Mouse (Mus musculus) layer of hippocampus, adult 18-20 months (tissue): ENCODE measurements around the gene Dna2. TPM values are rescaled to one million over a fixed set of nuclear protein-coding genes. Genes with fewer than 3 reads are reported as not detected.

Experiments
- DNase-seq, 2 experiments: peaks; one replicate each; pipeline ENCODE4 v3.0.0; 2022; ENCODE audit warnings: low spot score in 2 of 2
- total RNA-seq, 2 experiments: library from RNA; stranded (reverse); gene quantifications; 2 replicates each; pipeline ENCODE4 v1.2.3; 2021

Gene Dna2
- total RNA-seq, 2 experiments from 2014 or later = 1.1 to 1.2 TPM

- peak; percentile 81 to 94 for DNase-seq
Observed at GRCm38 (mm10) chr10:62980039-62980954, 33.5 kb downstream of the Dna2 start, which contains the start of gene Rufy2. Gene Rufy2, plus strand, starts transcription at chr10:62980223.

DNA sequence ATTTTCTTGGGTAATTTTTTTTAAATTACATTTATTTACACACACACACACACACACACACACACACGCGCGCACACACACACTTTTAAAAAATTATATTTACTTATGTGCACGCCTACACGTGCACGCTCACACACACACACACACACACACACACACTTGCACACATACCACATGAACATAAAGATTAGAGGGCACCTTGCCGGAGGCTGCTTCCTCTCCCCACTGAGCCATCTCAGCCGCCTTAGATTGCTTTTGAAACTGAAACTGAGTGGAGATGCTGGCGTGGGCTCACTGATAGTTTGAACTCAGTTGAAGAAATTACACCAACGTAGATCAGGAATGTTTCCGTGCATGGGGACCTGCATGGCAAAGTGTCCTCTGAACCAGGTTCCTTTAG is 37.2 kb downstream of the Dna2 start:
- DNase-seq = no peak

- no peak for DNase-seq
Observed at GRCm38 (mm10) chr10:62984495-62984894, 37.7 kb downstream of the Dna2 start.

DNA sequence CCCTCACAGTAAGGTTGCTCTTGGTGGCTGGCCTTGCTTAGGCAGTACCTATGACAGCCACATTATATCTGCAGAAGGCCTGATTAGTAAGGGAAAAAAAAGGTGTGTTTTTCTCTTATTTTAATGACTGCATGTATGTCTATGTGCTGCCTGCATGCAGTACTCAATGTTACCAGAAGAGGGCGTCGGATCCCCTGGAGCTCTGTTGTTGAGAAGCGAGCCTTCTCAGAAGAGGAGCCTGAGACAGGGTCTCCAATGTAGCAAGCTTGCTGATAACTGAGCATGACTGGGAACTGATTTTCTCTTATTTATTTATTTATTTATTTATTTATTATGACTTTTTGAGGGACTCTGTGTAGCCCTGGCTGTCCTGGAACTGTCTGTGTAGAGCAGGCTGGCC is 40.5 kb downstream of the Dna2 start:
- DNase-seq = no peak

DNA sequence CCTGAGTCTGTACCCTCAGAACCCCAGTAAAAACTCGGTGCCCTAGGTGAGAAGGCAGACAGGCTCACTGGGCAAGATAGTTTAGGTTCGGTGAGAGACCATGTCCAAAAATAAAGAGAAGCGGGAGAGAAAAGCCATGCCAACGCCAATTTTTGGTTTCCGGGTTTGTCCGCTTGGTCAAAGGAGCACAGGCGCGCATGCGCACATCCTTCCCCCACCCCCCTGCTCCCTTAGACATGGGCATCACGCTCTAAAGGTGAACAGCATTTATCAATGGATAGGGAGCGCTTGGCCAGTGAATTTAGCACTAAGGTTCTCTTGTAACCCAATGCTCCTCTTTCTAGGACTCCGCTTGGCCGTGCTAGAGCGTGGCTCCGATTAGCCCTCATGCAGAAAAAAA is 43.8 kb downstream of the Dna2 start:
- DNase-seq = no peak

DNA sequence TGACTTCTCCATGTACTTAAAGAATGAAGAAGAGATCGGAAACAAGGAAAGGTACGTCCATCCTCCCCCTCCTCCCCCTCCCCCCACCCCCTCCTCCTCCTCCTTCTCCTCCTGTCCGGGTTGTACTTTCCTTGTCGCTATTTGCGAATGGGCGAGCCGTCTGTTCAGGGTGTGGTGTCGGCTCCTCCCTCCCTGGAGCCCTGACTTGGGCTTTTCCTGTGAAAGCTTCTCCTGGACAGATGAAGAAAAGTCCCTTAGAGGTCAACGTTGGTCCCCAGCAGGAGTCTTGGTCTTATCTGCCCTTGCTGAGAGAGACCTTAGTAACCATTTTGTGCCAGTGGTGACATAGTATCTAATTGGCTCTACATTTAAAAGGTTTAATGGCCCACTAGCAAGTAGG is 47.2 kb downstream of the Dna2 start:
- DNase-seq = no peak

GRCm38 (mm10) chr10:63000584-63000983 is 53.8 kb downstream of the Dna2 start:
- no peak for DNase-seq

- no peak for DNase-seq
Observed at GRCm38 (mm10) chr10:63003252-63003651, 56.4 kb downstream of the Dna2 start.

DNA sequence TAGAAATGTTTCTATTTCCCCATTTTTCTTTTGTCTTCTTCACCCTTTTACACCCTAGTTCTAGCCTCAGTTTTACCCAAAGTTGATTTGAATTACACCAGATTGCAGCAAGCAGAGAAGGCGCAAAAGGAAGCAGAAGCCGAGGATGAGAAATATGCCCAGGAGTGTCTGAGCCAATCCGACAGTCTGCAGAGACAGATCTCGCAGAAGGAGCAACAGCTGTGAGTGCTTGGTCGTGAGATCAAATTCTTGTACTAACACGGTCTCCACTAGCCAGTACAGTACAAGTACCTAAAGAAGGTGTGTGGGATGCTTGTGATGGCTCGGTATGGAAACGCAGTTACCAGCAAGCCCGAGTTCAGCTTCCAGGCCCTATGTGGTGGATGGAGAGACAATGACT is 57.7 kb downstream of the Dna2 start:
- DNase-seq = peak; percentile 62 to 83

- DNase-seq = no peak
Observed at GRCm38 (mm10) chr10:63008193-63008592, 61.4 kb downstream of the Dna2 start.

GRCm38 (mm10) chr10:63010268-63010667 is 63.4 kb downstream of the Dna2 start:
- no peak for DNase-seq

- DNase-seq = no peak
Observed at GRCm38 (mm10) chr10:63011556-63011955, 64.7 kb downstream of the Dna2 start.

DNA sequence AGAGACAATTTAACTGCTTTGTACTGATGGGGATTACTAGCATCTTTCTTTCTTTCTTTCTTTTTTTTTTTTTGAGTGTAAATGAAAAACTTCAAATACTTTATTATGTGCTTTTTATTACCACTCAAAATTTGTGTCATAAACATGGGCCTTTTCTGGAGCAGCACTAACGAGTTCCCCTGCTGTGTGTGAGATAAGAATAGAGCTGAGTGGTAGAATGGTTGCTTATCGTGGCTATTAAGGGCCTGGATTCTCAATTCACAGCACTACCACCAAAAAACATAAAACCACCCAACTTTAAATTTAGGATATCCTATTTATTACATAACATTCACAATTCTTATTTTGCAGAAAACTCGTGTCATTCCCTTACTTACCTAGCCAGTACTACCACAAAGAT is 66.7 kb downstream of the Dna2 start:
- no peak for DNase-seq

- DNase-seq = no peak
Observed at GRCm38 (mm10) chr10:63014168-63014567, 67.3 kb downstream of the Dna2 start.

GRCm38 (mm10) chr10:63019304-63019703 is 72.5 kb downstream of the Dna2 start:
- DNase-seq = no peak

- no peak for DNase-seq
Observed at GRCm38 (mm10) chr10:63021702-63022101, 74.9 kb downstream of the Dna2 start.

GRCm38 (mm10) chr10:63022541-63023120 is 75.8 kb downstream of the Dna2 start:
- DNase-seq = no peak

GRCm38 (mm10) chr10:63023121-63023748 is 76.4 kb downstream of the Dna2 start:
- peak in 1 of 2 experiments; percentile 57 for DNase-seq
